Mouse (Mus musculus): ENCODE data around the gene Brd3.

- TF ChIP-seq GATA1 (IDR thresholded peaks at IDR 0.05; ENCODE audit: borderline replicate concordance, low read length) (no peak), FLI1 (IDR thresholded peaks at IDR 0.05; ENCODE audit: low read length) (no peak)
These were observed 37.2 kb upstream of the Brd3 start for GRCm38 (mm10) chr2:27544613-27545012.
